Mouse (Mus musculus) kidney, adult 2 months (tissue): ENCODE data around the gene Tom1. TPM values are rescaled to one million over a fixed set of nuclear protein-coding genes. Genes with fewer than 3 reads are reported as not detected.

Source experiments
- DNase-seq: peaks from one replicate; pipeline ENCODE4 v3.0.0; 2021
- H3K27ac ChIP-seq: fragments of 200-500 bp; 2 replicates; pipeline ENCODE4 v1.5.1; 2012; ENCODE audit warnings: low read depth, low read length, control low read depth, inconsistent platforms; ENCODE audit not compliant: insufficient read depth
- H3K27me3 ChIP-seq: fragments of 200-500 bp; replicated peaks from 2 replicates; pipeline ENCODE4 v1.6.1; 2012; ENCODE audit warnings: mild to moderate bottlenecking, moderate library complexity, low read length, inconsistent platforms; ENCODE audit not compliant: control insufficient read depth, insufficient read depth
- H3K36me3 ChIP-seq: fragments of 200-500 bp; 2 replicates; pipeline ENCODE4 v1.6.1; 2012; ENCODE audit warnings: mild to moderate bottlenecking, moderate library complexity, low read length, inconsistent platforms; ENCODE audit not compliant: control insufficient read depth, insufficient read depth
- H3K4me1 ChIP-seq: fragments of 200-500 bp; 2 replicates; pipeline ENCODE4 v1.6.1; 2011; ENCODE audit warnings: low read length; ENCODE audit not compliant: control insufficient read depth, insufficient read depth
- H3K4me3 ChIP-seq: fragments of 200-500 bp; 2 replicates; pipeline ENCODE4 v1.5.1; 2011; ENCODE audit warnings: mild to moderate bottlenecking, low read depth, low read length, control low read depth; ENCODE audit not compliant: insufficient read depth
- CTCF ChIP-seq: fragments of 200-500 bp; conservative IDR thresholded peaks from 2 replicates; pipeline ENCODE4 v1.5.1; 2011; ENCODE audit warnings: low read depth, mild to moderate bottlenecking, control low read depth, low read length, moderate library complexity, mixed read lengths; ENCODE audit not compliant: insufficient read depth, insufficient read length
- POLR2A ChIP-seq: fragments of 200-500 bp; IDR thresholded peaks from one replicate; pipeline ENCODE4 v1.6.1; 2011; ENCODE audit warnings: low read depth, low read length, control low read depth
- WGBS: fragments of 180-500 bp; shearing (Covaris S2); methylation state at CpG from one replicate; pipeline ENCODE4 v1.1.7; 2018; 5-methylcytosine and 5-hydroxymethylcytosine counted together
- polyA plus RNA-seq: library from polyadenylated mRNA; depleted of rRNA; stranded (reverse); fragments of >200 nt; gene quantifications from 2 replicates; pipeline ENCODE4 v1.2.3, GENCODE M21; 2012

Tom1 gene
- polyA plus RNA-seq, 1 experiment, result 84.8 TPM

DNA sequence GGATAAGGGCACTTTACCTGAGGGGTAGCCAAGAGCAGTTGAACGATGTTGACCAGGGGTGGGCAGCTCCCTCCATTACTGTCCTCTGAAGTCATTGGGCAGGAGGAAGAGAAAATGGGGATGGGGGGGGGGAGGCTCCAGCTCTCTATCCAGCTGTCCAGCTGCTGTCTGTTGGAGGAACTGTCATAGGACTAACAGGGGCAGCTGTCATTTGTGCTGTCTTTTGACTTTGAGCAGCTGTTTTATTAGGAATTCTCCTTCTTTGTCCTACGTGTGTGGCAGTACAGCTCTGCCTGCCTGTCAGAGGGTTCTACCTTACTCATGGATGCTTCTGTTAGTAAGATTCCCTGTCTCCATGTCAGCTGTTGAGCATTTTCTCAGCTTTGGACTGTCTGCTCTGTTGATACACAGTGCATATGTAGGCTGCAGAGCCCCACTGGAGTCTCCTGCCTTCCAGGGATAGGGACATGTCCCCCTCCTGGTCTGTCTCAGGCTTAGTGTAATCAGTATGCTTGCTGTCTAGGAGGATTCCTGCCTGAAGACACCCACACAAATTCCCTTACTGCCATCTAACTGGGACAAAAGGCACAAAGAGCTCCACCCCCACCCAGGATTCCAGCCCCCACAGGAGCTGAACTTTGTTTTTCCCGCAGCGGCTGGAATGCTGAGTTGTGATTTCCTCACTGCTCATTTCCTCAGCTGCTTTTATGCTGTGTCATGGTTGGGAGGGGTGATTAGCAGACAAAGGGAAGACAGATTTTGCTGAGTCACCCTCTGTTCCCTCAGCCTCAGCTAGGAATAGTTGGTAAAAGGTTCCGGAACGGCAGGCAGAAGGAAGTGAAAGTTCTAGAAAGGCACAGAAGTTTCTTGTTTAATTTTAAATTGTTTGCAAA lies 55.7 kb downstream of the Tom1 start:
- peak; percentile 96 for DNase-seq
- Histone ChIP-seq H3K4me1 (peaks cover 20% of the 10 kb centered on the region), H3K27ac (peak overlapping the region; percentile 43), H3K4me3 (no peak overlapping the region; the same call in 1 of the 2 replicates), H3K27me3 (no peaks in the 10 kb centered on the region), H3K36me3 (no peaks in the 10 kb centered on the region)
- WGBS, result 6% methylated on average over 6 of the region's 6 CpGs
- TF ChIP-seq CTCF (no peak), POLR2A (no peak)

DNA sequence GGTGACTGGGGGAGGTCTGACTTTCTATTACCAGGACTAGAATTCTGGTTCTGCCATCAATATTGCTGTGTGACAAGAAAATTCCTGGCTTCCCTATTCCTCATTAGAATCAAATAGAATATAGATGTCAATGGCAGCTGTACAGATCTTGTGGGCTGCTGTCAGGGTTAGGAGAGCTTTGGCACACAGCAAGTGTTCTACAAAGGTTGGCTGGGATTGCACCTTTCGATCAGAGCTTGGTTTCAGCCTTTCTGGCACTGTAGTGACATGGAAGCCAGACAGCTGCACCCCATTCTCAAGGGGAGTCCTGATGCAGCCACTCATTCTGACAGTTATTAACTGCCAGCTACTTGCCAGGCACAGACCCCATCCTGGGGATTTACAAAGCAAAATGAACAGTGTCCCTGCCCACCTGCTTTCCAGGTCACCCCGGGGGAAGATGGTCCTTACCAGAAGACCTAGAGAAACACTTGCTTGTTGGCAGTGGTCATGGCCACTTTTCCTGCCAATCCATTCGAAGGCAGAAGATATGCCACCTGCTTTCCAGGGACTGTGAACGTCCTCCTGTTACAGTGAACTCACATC lies 57.4 kb downstream of the Tom1 start:
- H3K27ac ChIP-seq, result no peak overlapping the region
- DNase-seq, result no peak
- H3K4me1 ChIP-seq, result peaks cover 19% of the 10 kb centered on the region
- H3K36me3 ChIP-seq, result no peaks in the 10 kb centered on the region
- WGBS, result 91% methylated on average over 4 of the region's 4 CpGs
- TF ChIP-seq CTCF, result no peak
- no peak for TF ChIP-seq POLR2A
- H3K4me3 ChIP-seq, result no peak overlapping the region
- H3K27me3 ChIP-seq, result no peaks in the 10 kb centered on the region

DNA sequence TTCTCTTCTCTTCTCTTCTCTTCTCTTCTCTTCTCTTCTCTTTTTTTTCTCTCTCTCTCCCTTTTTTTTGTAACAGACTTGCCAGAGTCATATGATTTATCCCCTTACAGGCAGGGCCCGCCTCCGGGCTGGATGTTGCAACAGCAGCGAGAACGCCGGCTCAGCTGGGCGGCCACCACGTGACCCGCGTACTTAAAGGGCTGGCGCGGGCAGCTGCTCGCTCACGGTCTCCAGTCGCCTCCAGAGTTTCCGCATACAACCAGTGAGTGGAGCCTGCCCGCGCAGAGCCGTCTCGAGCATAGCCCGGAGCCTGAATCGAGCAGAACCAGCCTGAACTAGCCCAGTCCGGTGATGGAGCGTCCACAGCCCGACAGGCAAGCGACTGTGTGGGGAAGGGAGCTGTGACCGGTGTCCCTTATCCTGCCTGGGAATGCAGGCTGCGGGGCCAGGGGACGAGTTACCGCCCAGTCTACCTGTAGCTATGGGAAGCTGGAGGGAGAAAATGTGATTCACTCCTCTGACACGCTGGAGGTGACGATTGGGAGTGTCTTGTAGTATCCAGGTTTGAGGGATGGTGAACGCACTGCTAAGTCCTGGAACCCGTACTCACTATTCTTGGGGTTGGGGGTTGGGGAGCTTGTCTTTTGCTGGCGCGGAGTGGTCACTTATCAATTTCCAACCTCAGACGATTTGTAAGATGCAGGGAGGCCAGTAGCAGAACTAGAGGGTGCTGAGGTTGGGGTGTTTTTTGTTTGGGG lies 60.1 kb downstream of the Tom1 start, which contains the start of gene Hmox1:
Gene Hmox1, plus strand, starts transcription at position 223 of the 758 bp plus-strand sequence.
- H3K27me3 ChIP-seq, result no peaks in the 10 kb centered on the region
- peaks cover 2% of the 10 kb centered on the region; the same call in 1 of the 2 replicates for H3K36me3 ChIP-seq
- 0 out of 2 replicates have a peak within 1 kb of the TSS, but pooled peaks have one; percentile 3 for H3K27ac ChIP-seq
- peak within 1 kb of the TSS; percentile 58 for H3K4me3 ChIP-seq
- peak; percentile 97 for DNase-seq
- TF ChIP-seq POLR2A (peak; percentile 88), CTCF (0 out of 2 replicates have a peak, but pooled peaks have one; percentile 3)
- H3K4me1 ChIP-seq, result peaks cover 16% of the 10 kb centered on the region
- 2% methylated on average over 36 of the region's 36 CpGs for WGBS

DNA sequence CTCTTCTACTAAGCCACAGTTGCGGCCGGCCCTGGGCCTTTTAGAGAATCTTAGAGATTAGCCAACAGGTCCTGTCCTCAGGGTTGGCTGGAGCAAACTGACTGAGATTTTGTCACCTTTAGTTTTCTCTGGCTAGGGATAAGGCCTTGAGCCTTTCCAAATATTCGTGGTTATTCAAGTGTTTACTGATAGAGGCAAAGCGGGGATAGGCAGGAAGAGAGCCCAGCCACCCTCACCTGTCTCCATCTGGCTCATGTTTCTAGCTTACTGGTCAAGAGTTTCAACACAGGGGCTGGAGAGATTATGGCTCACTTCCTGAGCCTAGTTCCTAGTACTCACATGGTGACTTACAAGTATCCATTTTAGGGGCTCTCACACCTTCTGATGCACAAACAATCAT lies 69.5 kb downstream of the Tom1 start:
- H3K4me3 ChIP-seq, result no peak overlapping the region
- 91% methylated on average over 4 of the region's 4 CpGs for WGBS
- TF ChIP-seq POLR2A (no peak), CTCF (no peak)
- DNase-seq, result no peak
- H3K4me1 ChIP-seq, result no peaks in the 10 kb centered on the region
- peaks cover 2% of the 10 kb centered on the region; the same call in 1 of the 2 replicates for H3K36me3 ChIP-seq
- no peaks in the 10 kb centered on the region for H3K27me3 ChIP-seq
- H3K27ac ChIP-seq, result no peak overlapping the region

DNA sequence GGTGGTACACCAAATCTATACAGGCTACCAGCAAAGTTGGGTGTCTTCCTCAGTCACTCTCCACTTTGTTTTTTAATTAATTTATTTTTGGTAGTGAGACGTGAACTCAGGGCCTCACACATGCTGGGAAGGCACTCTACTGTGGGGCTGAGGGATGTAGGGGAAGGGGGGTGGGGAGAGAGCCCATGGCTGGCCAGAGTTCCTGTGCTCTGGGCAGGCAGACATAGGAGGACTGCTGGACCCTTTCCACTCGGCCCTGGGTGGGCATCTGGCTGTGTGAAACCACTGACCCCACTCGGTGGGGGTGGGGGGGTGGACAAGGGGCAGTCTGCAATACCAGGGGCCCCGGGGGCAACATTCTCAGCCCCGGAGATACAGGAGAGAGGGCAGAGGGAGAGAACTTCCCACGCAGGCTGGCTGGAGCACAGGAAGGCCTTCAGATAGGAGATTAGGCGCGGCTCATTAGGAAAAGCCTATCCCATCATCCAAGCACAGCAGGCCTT lies 69.9 kb downstream of the Tom1 start:
- Histone ChIP-seq H3K36me3 (no peaks in the 10 kb centered on the region), H3K27me3 (no peaks in the 10 kb centered on the region), H3K27ac (no peak overlapping the region), H3K4me3 (no peak overlapping the region), H3K4me1 (no peaks in the 10 kb centered on the region)
- 48% methylated on average over 8 of the region's 8 CpGs for WGBS
- DNase-seq, result no peak
- TF ChIP-seq POLR2A (no peak), CTCF (no peak)

DNA sequence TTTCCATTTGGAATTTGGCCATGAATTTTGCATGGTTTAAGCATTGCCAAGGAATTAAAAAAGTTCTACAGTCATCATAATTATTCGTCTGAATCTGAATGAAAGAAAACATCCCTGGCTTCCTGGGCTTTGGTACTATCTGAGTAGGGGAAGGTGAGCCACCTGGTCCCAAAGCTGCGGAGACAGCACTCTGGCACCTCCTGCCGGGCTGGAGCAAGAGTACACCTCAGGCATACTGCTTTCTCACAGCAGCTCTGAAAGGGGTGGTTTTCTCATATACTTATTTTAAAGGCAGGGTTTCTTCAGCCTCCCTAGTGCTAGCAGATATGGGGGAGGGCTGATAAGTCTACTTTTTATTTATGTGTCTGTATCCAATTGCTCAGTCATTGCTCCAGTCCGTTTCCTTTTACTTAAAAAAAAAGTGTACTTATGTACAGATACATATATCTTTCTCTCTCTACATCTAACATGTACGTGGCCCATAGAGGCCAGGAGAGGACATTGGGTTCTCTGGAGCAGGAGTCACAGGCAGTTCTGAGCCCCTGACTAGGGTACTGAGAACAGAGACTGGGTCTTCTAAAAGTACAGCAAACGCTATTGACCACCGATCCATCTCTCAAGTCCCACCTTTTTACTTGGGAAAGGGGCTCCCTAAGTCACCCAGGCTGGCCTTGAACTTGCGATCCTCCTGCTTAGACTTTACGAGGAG lies 75.2 kb downstream of the Tom1 start:
- DNase-seq, result peak; percentile 91
- H3K4me1 ChIP-seq, result 0 out of 2 replicates have a peak, but pooled peaks cover 5% of the 10 kb centered on the region
- H3K27me3 ChIP-seq, result no peaks in the 10 kb centered on the region
- no peaks in the 10 kb centered on the region for H3K36me3 ChIP-seq
- peak; percentile 97 for TF ChIP-seq CTCF
- no peak for TF ChIP-seq POLR2A
- under 1% methylated on average over 9 of the region's 9 CpGs for WGBS
- H3K4me3 ChIP-seq, result peak overlapping the region; percentile 77
- H3K27ac ChIP-seq, result peak overlapping the region; percentile 65; the same call in 1 of the 2 replicates
